Mouse (Mus musculus) erythroblast, embryonic 14.5 days (primary cell): ENCODE measurements around the gene Fam19a3. TPM values are rescaled to one million over a fixed set of nuclear protein-coding genes. Genes with fewer than 3 reads are reported as not detected.
A peak's percentile ranks its signal among the peaks of the same experiment; 100 is the strongest.
"Not testable (repeated sequence)": the region's sequence is repeated elsewhere in the genome, so short reads cannot be mapped to it uniquely, and the experiment has no call there.

Source experiments
- H3K27me3 ChIP-seq: 2 replicates; pipeline ENCODE4 v1.6.1; 2012; ENCODE audit warnings: inconsistent platforms; ENCODE audit not compliant: control insufficient read depth
- H3K36me3 ChIP-seq: 2 replicates; pipeline ENCODE4 v1.6.1; 2012; ENCODE audit warnings: mild to moderate bottlenecking, inconsistent platforms; ENCODE audit not compliant: control insufficient read depth
- H3K4me1 ChIP-seq: 2 replicates; pipeline ENCODE4 v1.6.1; 2012; ENCODE audit warnings: inconsistent platforms; ENCODE audit not compliant: control insufficient read depth
- H3K4me3 ChIP-seq: replicated peaks from 2 replicates; pipeline ENCODE3; 2012; ENCODE audit warnings: moderate library complexity, mild to moderate bottlenecking, inconsistent platforms
- H3K9me3 ChIP-seq: 2 replicates; pipeline ENCODE4 v1.6.1; 2012; ENCODE audit warnings: low read length, inconsistent platforms, mixed read lengths; ENCODE audit not compliant: control insufficient read depth
- GATA1 ChIP-seq: IDR thresholded peaks from 2 replicates; pipeline ENCODE4 v1.6.1; 2012; ENCODE audit warnings: low read length, inconsistent platforms, mixed read lengths
- TAL1 ChIP-seq: IDR thresholded peaks from 3 replicates; pipeline ENCODE4 v1.6.1; 2012; ENCODE audit warnings: low read length, inconsistent platforms, mixed read lengths
- polyA plus RNA-seq: library from polyadenylated mRNA; stranded (reverse); fragments of >175 nt; gene quantifications from 2 replicates; pipeline ENCODE4 v1.2.3, GENCODE M21; 2012

Gene Fam19a3
- polyA plus RNA-seq, 1 experiment = not detected

- Histone ChIP-seq H3K27me3 (peaks cover 20% of the 10 kb centered on the region), H3K9me3 (no peaks in the 10 kb centered on the region), H3K4me3 (no peak overlapping the region), H3K4me1 (peaks cover 18% of the 10 kb centered on the region), H3K36me3 (no peaks in the 10 kb centered on the region)
- TF ChIP-seq GATA1 (no peak), TAL1 (no peak)
Observed at GRCm38 (mm10) chr3:104770918-104771317, 10.7 kb downstream of the Fam19a3 start.

GRCm38 (mm10) chr3:104770035-104770434, 11.6 kb downstream of the Fam19a3 start:
- H3K36me3 ChIP-seq = no peaks in the 10 kb centered on the region
- peaks cover 18% of the 10 kb centered on the region for H3K4me1 ChIP-seq
- H3K4me3 ChIP-seq = no peak overlapping the region
- H3K9me3 ChIP-seq = no peaks in the 10 kb centered on the region
- TF ChIP-seq GATA1 (no peak), TAL1 (no peak)
- peaks cover 15% of the 10 kb centered on the region for H3K27me3 ChIP-seq

DNA sequence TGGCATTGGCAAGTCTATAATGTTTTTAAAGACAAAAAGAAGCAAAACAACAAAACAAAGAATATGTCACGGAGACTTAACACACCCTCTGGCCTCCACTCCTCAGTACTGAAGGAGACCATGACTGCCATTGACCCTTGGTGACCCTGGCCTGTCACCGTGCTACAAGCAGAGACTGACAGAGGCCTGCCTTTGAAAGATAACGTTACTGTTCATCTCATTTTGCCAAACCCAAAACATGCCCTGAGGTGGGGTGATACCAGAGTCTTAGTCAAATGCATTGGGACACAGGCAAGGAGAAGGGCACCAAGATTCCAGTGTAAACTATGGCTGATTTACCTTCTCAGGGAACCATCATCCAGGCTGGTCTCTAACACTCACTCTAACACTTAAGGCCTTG, 12.5 kb downstream of the Fam19a3 start:
- Histone ChIP-seq H3K36me3 (no peaks in the 10 kb centered on the region), H3K4me3 (no peak overlapping the region), H3K4me1 (peaks cover 18% of the 10 kb centered on the region), H3K9me3 (no peaks in the 10 kb centered on the region), H3K27me3 (peaks cover 15% of the 10 kb centered on the region)
- no peak for TF ChIP-seq TAL1
- TF ChIP-seq GATA1 = no peak

DNA sequence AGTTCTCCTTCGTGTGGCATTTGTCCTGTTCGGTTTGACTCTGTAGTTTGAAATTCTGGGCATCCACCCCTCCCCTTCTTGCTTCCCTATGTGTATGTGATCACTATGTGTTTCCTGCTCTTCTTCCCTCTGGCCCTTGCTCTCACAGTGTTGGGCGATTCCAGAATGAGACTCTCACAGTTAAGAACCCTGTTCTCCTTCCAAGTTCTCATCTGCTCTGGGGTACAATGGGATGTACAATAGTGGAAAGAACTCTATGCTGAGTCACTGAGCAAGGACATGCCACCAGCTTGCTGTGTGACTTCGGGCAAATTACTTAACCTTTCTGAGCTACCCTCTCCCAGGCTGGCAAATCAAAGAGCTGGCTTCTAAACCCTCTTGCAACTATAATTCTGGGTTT, 13.9 kb downstream of the Fam19a3 start:
- TF ChIP-seq TAL1 = no peak
- no peak for TF ChIP-seq GATA1
- no peaks in the 10 kb centered on the region for H3K36me3 ChIP-seq
- H3K27me3 ChIP-seq = peaks cover 9% of the 10 kb centered on the region
- no peak overlapping the region for H3K4me3 ChIP-seq
- H3K9me3 ChIP-seq = no peaks in the 10 kb centered on the region; the same call in 1 of the 2 replicates
- peaks cover 29% of the 10 kb centered on the region for H3K4me1 ChIP-seq

- Histone ChIP-seq H3K4me1 (peaks cover 31% of the 10 kb centered on the region), H3K36me3 (no peaks in the 10 kb centered on the region), H3K4me3 (no peak overlapping the region), H3K9me3 (peaks cover under 1% of the 10 kb centered on the region), H3K27me3 (peaks cover 5% of the 10 kb centered on the region)
- no peak for TF ChIP-seq TAL1
- TF ChIP-seq GATA1 = no peak
Observed at GRCm38 (mm10) chr3:104767141-104767540, 14.5 kb downstream of the Fam19a3 start.

DNA sequence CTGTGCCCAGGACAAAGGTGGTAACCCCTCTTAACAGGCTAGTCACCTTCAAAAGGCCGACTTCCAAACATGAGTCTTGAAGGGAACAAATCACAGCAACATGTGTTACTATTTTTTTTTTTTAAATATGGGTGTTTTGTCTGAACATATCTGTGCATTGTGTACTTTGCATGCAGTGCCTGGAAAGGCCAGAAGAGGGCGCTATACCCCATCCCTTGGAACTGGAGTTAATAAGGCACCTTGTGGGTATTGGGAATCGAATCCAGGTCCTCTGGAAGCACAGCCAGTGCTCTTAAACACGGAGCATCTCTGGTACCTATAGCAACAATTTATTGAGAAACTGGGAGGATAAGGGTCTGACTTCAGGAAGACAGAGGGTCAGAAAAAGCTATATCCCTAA, 16.6 kb downstream of the Fam19a3 start:
- H3K9me3 ChIP-seq = peaks cover 3% of the 10 kb centered on the region
- H3K4me3 ChIP-seq = no peak overlapping the region
- peaks cover 10% of the 10 kb centered on the region for H3K27me3 ChIP-seq
- H3K36me3 ChIP-seq = no peaks in the 10 kb centered on the region
- TF ChIP-seq GATA1 (no peak), TAL1 (no peak)
- H3K4me1 ChIP-seq = peaks cover 43% of the 10 kb centered on the region

- H3K4me3 ChIP-seq = peak overlapping the region; percentile 37
- peaks cover 40% of the 10 kb centered on the region for H3K4me1 ChIP-seq
- H3K9me3 ChIP-seq, H3K36me3 ChIP-seq: not testable (repeated sequence)
- H3K27me3 ChIP-seq = peaks cover 33% of the 10 kb centered on the region
Observed at GRCm38 (mm10) chr3:104762103-104762863, 19.4 kb downstream of the Fam19a3 start.

- H3K4me3 ChIP-seq = peak overlapping the region; percentile 46
- TF ChIP-seq GATA1 = no peak
- no peak for TF ChIP-seq TAL1
- peaks cover 3% of the 10 kb centered on the region for H3K9me3 ChIP-seq
- H3K27me3 ChIP-seq = peaks cover 37% of the 10 kb centered on the region
- H3K36me3 ChIP-seq = no peaks in the 10 kb centered on the region
- peaks cover 40% of the 10 kb centered on the region for H3K4me1 ChIP-seq
Observed at GRCm38 (mm10) chr3:104758869-104759268, 22.8 kb downstream of the Fam19a3 start.

DNA sequence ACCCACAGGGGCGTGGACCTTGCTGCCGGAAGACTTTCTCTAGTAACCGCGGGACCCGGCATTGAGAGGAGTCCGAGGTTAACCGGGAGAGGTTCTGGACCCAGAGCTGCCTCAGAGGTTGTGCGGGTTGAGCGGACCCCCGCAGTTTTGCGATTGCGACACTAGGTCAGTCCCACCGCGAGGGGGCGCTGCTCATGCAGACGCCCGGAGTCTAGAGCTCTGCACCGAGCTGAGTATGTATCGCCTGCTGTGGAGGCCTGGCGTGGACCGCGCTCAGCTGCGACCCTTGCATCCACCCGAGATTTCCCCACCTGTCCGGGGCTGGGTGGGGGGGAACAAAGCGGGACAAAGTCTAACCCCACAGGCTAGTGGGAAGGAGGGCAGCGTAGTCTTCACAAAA, 23.2 kb downstream of the Fam19a3 start:
- TF ChIP-seq TAL1 (no peak), GATA1 (no peak)
- peaks cover 35% of the 10 kb centered on the region for H3K4me1 ChIP-seq
- peaks cover 39% of the 10 kb centered on the region for H3K27me3 ChIP-seq
- peaks cover 3% of the 10 kb centered on the region for H3K9me3 ChIP-seq
- no peaks in the 10 kb centered on the region for H3K36me3 ChIP-seq
- peak overlapping the region; percentile 46 for H3K4me3 ChIP-seq

DNA sequence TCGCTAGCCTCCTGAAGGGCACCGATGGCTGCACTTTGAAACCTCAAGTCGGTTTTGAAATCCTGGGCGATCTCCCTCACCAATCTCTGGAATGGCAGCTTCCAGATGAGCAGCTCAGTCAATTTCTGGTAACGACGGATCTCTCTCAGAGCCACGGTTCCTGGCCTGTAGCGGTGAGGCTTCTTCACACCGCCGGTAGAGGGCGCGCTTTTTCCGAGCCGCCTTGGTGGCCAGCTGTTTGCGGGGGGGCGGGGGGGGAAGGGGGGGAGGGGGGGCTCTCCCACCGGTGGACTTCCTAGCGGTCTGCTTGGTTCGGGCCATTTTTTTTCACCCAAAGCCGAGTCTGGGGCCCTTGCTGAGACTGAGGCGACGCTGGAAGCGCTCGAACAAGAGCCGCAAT, 28.8 kb downstream of the Fam19a3 start:
- H3K4me1 ChIP-seq, H3K4me3 ChIP-seq, H3K9me3 ChIP-seq, H3K36me3 ChIP-seq: not testable (repeated sequence)
- peaks cover 15% of the 10 kb centered on the region for H3K27me3 ChIP-seq
